Mouse (Mus musculus): ENCODE data around the gene Gm13941. TPM values are rescaled to one million over a fixed set of nuclear protein-coding genes. Genes with fewer than 3 reads are reported as not detected.
A peak's percentile ranks its signal among the peaks of the same experiment; 100 is the strongest.

The Gm13941 gene
- not detected for total RNA-seq (2022)

DNA sequence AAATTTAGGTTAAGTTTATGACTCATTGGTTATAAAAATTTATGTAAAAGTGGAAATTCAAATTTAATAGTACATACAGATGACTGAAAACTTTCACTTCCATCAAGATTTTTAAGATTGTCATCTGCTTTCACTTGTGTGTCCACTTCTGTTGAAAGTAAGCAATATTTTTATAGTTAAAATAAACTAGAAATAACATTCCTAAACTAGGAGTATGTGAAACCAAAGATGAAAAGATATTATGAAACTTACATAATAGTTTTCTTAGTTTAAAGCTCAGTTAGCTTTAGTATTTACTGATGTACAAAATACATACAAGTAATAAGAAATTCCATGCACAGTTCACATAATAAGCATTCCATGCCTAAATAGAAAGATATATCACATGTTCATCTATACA, at the start of gene Gm13941:
Gene Gm13941 (minus strand): TSS at position 101 of the 400 bp plus-strand sequence.
- DNase-seq (ENCODE audit: low spot score in 2 of 2): no peak

DNA sequence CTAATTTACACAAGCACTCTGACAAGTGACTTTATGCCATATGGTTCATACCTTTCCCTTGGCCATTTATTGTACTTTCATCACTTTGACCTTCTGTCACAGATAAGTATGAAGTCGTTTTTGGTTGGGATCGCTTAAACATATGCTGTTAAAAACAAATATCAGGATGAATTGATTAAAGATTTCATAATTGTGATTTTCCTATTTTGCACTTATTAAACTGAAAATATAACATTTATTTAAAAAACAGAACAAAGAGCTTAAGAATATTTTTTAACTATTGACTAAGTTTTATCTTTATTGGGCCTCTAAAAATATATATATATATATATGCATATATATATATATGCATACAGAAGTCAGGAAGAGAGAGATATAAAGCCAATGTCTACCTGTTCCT, 47.1 kb upstream of the Gm13941 start, which contains the start of gene Gm15130:
Gene Gm15130 (minus strand): TSS at position 101 of the 400 bp plus-strand sequence.
- DNase-seq (ENCODE audit: low spot score in 2 of 2): no peak

DNA sequence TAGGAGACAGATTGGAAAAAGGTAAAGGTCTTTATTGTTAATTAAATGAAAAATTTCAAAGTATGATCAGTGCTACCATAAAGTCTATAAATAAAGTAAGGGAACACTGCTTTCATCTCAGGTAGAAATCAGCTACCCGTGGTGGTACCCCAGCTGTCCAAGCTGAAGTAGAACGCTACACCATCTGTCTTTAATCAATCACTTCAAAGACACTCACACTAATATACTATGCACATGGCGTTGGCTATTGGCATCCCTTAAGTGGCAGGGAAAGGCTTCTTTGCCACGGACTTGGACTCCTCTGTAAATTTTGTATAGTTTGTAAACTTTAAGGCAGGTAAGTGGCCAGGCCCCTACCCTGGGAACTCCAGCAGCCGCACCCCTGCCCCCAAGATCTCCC, 30.0 kb upstream of the Gm13941 start:
- no peak for DNase-seq (ENCODE audit: low spot score in 2 of 2)

DNA sequence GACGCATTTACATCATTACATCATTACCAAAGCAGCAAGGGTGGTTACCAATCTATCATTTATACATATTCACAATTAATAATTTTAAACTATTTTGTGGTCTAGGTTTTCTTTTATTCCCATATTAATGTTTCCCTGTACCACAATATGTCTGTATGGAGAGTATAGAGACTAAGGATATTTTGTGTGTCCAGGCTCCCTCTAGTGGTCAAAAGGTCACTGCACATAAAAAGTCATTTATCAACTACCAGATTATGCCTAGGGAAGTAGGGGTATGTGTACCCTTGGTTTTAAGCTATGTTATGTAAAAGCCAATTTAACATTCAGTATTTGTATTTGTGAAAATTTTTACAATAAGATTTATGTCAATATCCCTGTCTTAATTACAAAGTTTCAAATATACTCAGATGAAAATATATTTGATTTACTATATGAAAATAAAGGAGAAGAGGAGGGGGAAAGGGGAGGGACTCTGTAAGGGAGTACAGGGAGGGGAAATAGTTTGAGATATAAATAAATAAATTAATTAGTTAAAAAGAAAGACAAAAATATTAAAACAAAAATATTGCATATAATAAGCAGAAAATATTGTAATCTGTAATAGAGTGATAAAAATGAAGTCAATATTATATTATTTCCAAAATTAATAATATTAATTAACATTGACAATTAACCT, 47.1 kb downstream of the Gm13941 start:
- peak; percentile 4 to 5 for DNase-seq (ENCODE audit: low spot score in 2 of 2)

Other genes starting within 250 kb of the Gm13941 start
- 10 to 100 TPM; 59.9 to 74.7 (median 67.6) TPM for gene Ano3, start 155.1 kb downstream of the Gm13941 start, total RNA-seq (2022)
- gene Gm15130, start 47.0 kb upstream of the Gm13941 start, total RNA-seq (2022): not detected
- gene 4930430A15Rik, start 123.6 kb upstream of the Gm13941 start, total RNA-seq (2022): not detected
- not detected for gene Olfr1275, start 129.3 kb upstream of the Gm13941 start, total RNA-seq (2022)
- not detected for gene Olfr1276, start 148.5 kb upstream of the Gm13941 start, total RNA-seq (2022)
- not detected for gene Olfr1277, start 168.1 kb upstream of the Gm13941 start, total RNA-seq (2022)
- gene Olfr1278, start 184.2 kb upstream of the Gm13941 start, total RNA-seq (2022): not detected
- gene Olfr1279, start 194.7 kb upstream of the Gm13941 start, total RNA-seq (2022): not detected
- gene Olfr1280, start 208.0 kb upstream of the Gm13941 start, total RNA-seq (2022): not detected
- gene Olfr1281, start 220.5 kb upstream of the Gm13941 start, total RNA-seq (2022): not detected
- not detected for gene Olfr1282, start 230.1 kb upstream of the Gm13941 start, total RNA-seq (2022)

All from layer of hippocampus, adult 8-10 months (tissue).